Mouse (Mus musculus): ENCODE results near the gene Abhd16a. TPM values are rescaled to one million over a fixed set of nuclear protein-coding genes. Genes with fewer than 3 reads are reported as not detected.

Abhd16a gene
- polyA plus RNA-seq, 1 experiment from 2014 or later, result 82.3 TPM

GRCm38 (mm10) chr17:35080248-35080647 lies 8.8 kb upstream of the Abhd16a start:
- Histone ChIP-seq H3K9me3 (ENCODE audit: control insufficient read depth, low read length) (no peaks in the 10 kb centered on the region), H3K4me3 (ENCODE audit: low read depth, low read length) (no peak overlapping the region), H3K9ac (replicated peaks; ENCODE audit: low read depth, low read length) (no peak overlapping the region), H3K27ac (ENCODE audit: low read depth, low read length) (no peak overlapping the region), H3K36me3 (ENCODE audit: control insufficient read depth, insufficient read depth, low read length) (no peaks in the 10 kb centered on the region), H3K4me2 (ENCODE audit: low read depth, low read length) (no peak overlapping the region), H3K4me1 (ENCODE audit: control insufficient read depth, insufficient read depth, low read length) (peaks cover 5% of the 10 kb centered on the region; the same call in 1 of the 2 replicates), H3K27me3 (ENCODE audit: control insufficient read depth, insufficient read depth, low read length) (no peaks in the 10 kb centered on the region)
- WGBS, result 67% methylated on average over 6 of the region's 6 CpGs
- ATAC-seq (ENCODE audit: low read depth), result no peak

- H3K9me3 ChIP-seq (ENCODE audit: control insufficient read depth, low read length), result no peaks in the 10 kb centered on the region
- no peak for ATAC-seq (ENCODE audit: low read depth)
- H3K27ac ChIP-seq (ENCODE audit: low read depth, low read length), result no peak overlapping the region
- WGBS, result 81% methylated on average over 4 of the region's 4 CpGs
- no peak overlapping the region for H3K9ac ChIP-seq (replicated peaks; ENCODE audit: low read depth, low read length)
- no peaks in the 10 kb centered on the region for H3K36me3 ChIP-seq (ENCODE audit: control insufficient read depth, insufficient read depth, low read length)
- no peak overlapping the region for H3K4me3 ChIP-seq (ENCODE audit: low read depth, low read length)
- H3K27me3 ChIP-seq (ENCODE audit: control insufficient read depth, insufficient read depth, low read length), result no peaks in the 10 kb centered on the region
- H3K4me1 ChIP-seq (ENCODE audit: control insufficient read depth, insufficient read depth, low read length), result peaks cover 5% of the 10 kb centered on the region; the same call in 1 of the 2 replicates
- H3K4me2 ChIP-seq (ENCODE audit: low read depth, low read length), result no peak overlapping the region
These were observed 8.4 kb upstream of the Abhd16a start for GRCm38 (mm10) chr17:35080710-35081109.

GRCm38 (mm10) chr17:35082841-35083576 lies 6.1 kb upstream of the Abhd16a start:
- 87% methylated on average over 16 of the region's 16 CpGs for WGBS

GRCm38 (mm10) chr17:35083929-35084497 lies 5.0 kb upstream of the Abhd16a start:
- Histone ChIP-seq H3K36me3 (ENCODE audit: control insufficient read depth, insufficient read depth, low read length) (no peaks in the 10 kb centered on the region), H3K9me3 (ENCODE audit: control insufficient read depth, low read length) (no peaks in the 10 kb centered on the region), H3K4me1 (ENCODE audit: control insufficient read depth, insufficient read depth, low read length) (no peaks in the 10 kb centered on the region), H3K4me3 (ENCODE audit: low read depth, low read length) (no peak overlapping the region), H3K4me2 (ENCODE audit: low read depth, low read length) (no peak overlapping the region), H3K27me3 (ENCODE audit: control insufficient read depth, insufficient read depth, low read length) (no peaks in the 10 kb centered on the region), H3K9ac (replicated peaks; ENCODE audit: low read depth, low read length) (no peak overlapping the region), H3K27ac (ENCODE audit: low read depth, low read length) (no peak overlapping the region)
- WGBS, result 79% methylated on average over 3 of the region's 3 CpGs
- ATAC-seq (ENCODE audit: low read depth), result no peak

More at GRCm38 (mm10) chr17:35082841-35083576, 6.1 kb upstream of the Abhd16a start:
- ATAC-seq (ENCODE audit: low read depth), result no peak
- H3K4me1 ChIP-seq (ENCODE audit: control insufficient read depth, insufficient read depth, low read length), result peaks cover 1% of the 10 kb centered on the region; the same call in 1 of the 2 replicates
- H3K27me3 ChIP-seq (ENCODE audit: control insufficient read depth, insufficient read depth, low read length), result no peaks in the 10 kb centered on the region
- no peak overlapping the region for H3K9ac ChIP-seq (replicated peaks; ENCODE audit: low read depth, low read length)
- no peaks in the 10 kb centered on the region for H3K36me3 ChIP-seq (ENCODE audit: control insufficient read depth, insufficient read depth, low read length)
- H3K9me3 ChIP-seq (ENCODE audit: control insufficient read depth, low read length), result no peaks in the 10 kb centered on the region
- H3K27ac ChIP-seq (ENCODE audit: low read depth, low read length), result no peak overlapping the region
- H3K4me3 ChIP-seq (ENCODE audit: low read depth, low read length), result no peak overlapping the region
- H3K4me2 ChIP-seq (ENCODE audit: low read depth, low read length), result no peak overlapping the region

- Histone ChIP-seq H3K36me3 (ENCODE audit: control insufficient read depth, insufficient read depth, low read length) (no peaks in the 10 kb centered on the region), H3K4me3 (ENCODE audit: low read depth, low read length) (no peak within 1 kb of the TSS), H3K27ac (ENCODE audit: low read depth, low read length) (no peak within 1 kb of the TSS), H3K4me2 (ENCODE audit: low read depth, low read length) (no peak within 1 kb of the TSS), H3K27me3 (ENCODE audit: control insufficient read depth, insufficient read depth, low read length) (no peaks in the 10 kb centered on the region), H3K4me1 (ENCODE audit: control insufficient read depth, insufficient read depth, low read length) (peaks cover 5% of the 10 kb centered on the region), H3K9ac (replicated peaks; ENCODE audit: low read depth, low read length) (no peak within 1 kb of the TSS), H3K9me3 (ENCODE audit: control insufficient read depth, low read length) (no peaks in the 10 kb centered on the region)
- WGBS, result 82% methylated on average over 7 of the region's 7 CpGs
- ATAC-seq (ENCODE audit: low read depth), result no peak
These were observed 3.7 kb upstream of the Abhd16a start, which contains the start of gene Ly6g6f for GRCm38 (mm10) chr17:35085208-35085865. Gene Ly6g6f (minus strand): TSS chr17:35085610.

GRCm38 (mm10) chr17:35088151-35088550 lies 912 bp upstream of the Abhd16a start:
- H3K9me3 ChIP-seq (ENCODE audit: control insufficient read depth, low read length), result no peaks in the 10 kb centered on the region
- H3K27ac ChIP-seq (ENCODE audit: low read depth, low read length), result no peak overlapping the region
- H3K9ac ChIP-seq (replicated peaks; ENCODE audit: low read depth, low read length), result no peak overlapping the region
- WGBS, result 54% methylated on average over 2 of the region's 2 CpGs
- H3K4me1 ChIP-seq (ENCODE audit: control insufficient read depth, insufficient read depth, low read length), result peaks cover 11% of the 10 kb centered on the region
- no peaks in the 10 kb centered on the region; the same call in 1 of the 2 replicates for H3K36me3 ChIP-seq (ENCODE audit: control insufficient read depth, insufficient read depth, low read length)
- ATAC-seq (ENCODE audit: low read depth), result no peak
- no peak overlapping the region for H3K4me2 ChIP-seq (ENCODE audit: low read depth, low read length)
- H3K4me3 ChIP-seq (ENCODE audit: low read depth, low read length), result no peak overlapping the region
- no peaks in the 10 kb centered on the region for H3K27me3 ChIP-seq (ENCODE audit: control insufficient read depth, insufficient read depth, low read length)

GRCm38 (mm10) chr17:35090166-35090932 lies 1.3 kb downstream of the Abhd16a start:
- Histone ChIP-seq H3K27ac (ENCODE audit: low read depth, low read length) (peak overlapping the region; percentile 97), H3K4me3 (ENCODE audit: low read depth, low read length) (peak overlapping the region; percentile 52), H3K9ac (replicated peaks; ENCODE audit: low read depth, low read length) (peak overlapping the region; percentile 81), H3K4me1 (ENCODE audit: control insufficient read depth, insufficient read depth, low read length) (peaks cover 11% of the 10 kb centered on the region), H3K4me2 (ENCODE audit: low read depth, low read length) (peak overlapping the region; percentile 54), H3K36me3 (ENCODE audit: control insufficient read depth, insufficient read depth, low read length) (peaks cover 14% of the 10 kb centered on the region), H3K9me3 (ENCODE audit: control insufficient read depth, low read length) (no peaks in the 10 kb centered on the region), H3K27me3 (ENCODE audit: control insufficient read depth, insufficient read depth, low read length) (no peaks in the 10 kb centered on the region)
- no peak for ATAC-seq (ENCODE audit: low read depth)
- 54% methylated on average over 8 of the region's 8 CpGs for WGBS

GRCm38 (mm10) chr17:35092403-35093198 lies 3.5 kb downstream of the Abhd16a start:
- Histone ChIP-seq H3K36me3 (ENCODE audit: control insufficient read depth, insufficient read depth, low read length) (peaks cover 24% of the 10 kb centered on the region), H3K9ac (replicated peaks; ENCODE audit: low read depth, low read length) (no peak overlapping the region), H3K9me3 (ENCODE audit: control insufficient read depth, low read length) (no peaks in the 10 kb centered on the region), H3K4me1 (ENCODE audit: control insufficient read depth, insufficient read depth, low read length) (peaks cover 11% of the 10 kb centered on the region), H3K4me2 (ENCODE audit: low read depth, low read length) (no peak overlapping the region), H3K27ac (ENCODE audit: low read depth, low read length) (no peak overlapping the region), H3K27me3 (ENCODE audit: control insufficient read depth, insufficient read depth, low read length) (no peaks in the 10 kb centered on the region), H3K4me3 (ENCODE audit: low read depth, low read length) (no peak overlapping the region)
- WGBS, result 91% methylated on average over 14 of the region's 14 CpGs
- ATAC-seq (ENCODE audit: low read depth), result no peak
